8 mouse cellular contexts compared by ENCODE assay signal in the genomic region with DNA sequence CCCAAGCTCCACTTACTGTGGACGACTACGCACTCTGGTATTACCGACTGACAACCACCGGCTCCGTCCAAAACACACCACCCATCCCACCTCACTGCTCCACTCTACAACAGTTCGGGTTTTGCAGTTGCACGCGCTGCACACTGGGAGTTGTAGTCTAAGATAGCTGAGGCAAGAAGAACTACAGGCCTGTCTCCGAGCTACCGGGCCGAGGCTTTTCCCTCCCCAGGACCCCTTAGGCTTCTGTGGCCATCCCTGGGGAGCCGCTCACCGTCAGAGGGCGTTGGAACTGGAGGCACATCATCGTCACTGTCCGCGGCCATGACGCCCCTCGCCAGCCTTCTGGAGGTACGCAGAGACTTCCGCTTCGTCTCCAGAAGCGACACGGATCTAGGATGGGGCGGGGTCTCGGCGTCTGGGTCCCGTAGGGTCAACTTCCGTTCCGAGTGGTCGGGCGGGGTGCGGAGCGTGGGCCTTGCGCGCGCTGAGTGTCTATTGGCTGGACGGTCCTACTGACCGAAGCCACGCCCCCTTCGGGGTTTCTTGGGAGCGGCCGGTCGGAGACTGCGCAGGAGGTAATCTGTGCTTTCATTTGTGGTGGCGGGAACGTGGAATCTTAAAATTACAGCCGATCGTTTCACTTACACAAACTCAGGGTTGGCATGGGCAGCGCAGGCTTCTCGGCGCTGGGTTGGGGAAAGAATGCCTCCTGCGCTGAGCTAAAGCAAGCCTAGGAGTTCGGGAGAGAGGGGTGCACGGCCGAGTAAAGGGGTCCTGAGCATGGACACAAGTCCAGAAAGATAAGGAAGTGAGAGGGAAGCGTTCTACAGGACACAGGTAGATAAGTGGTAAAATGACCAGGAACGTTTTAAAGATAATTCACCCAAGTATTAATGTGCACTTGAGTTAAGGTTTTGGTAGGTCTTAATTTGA. TPM values are rescaled to one million over a fixed set of nuclear protein-coding genes. Genes with fewer than 3 reads are reported as not detected.
DNase-seq lines count a peak whose midpoint lies in the region; ATAC-seq lines count a peak whose summit lies in the region.

A gene (minus strand): TSS at position 444 of the 933 bp plus-strand sequence.
A gene (plus strand): TSS at position 527 of the 933 bp plus-strand sequence.

- H3K4me2 ChIP-seq in hindbrain, embryonic 13.5 days = peak within 1 kb of the TSS; percentile 69

- H3K9me3 ChIP-seq in hindbrain, embryonic 13.5 days = no peaks in the 10 kb centered on the region

- DNase-seq in NIH3T3 (ENCODE audit: low read depth) = peak; percentile 100
- DNase-seq in cerebellum, postnatal 10 days = peak; percentile 97 to 98
- DNase-seq in frontal cortex, postnatal 14 days (ENCODE audit: low spot score in 2 of 2) = peak; percentile 88 to 89
- DNase-seq in layer of hippocampus, postnatal 25 days (ENCODE audit: extremely low spot score in 1 of 2, low spot score in 1 of 2) = peak; percentile 72 to 78
- DNase-seq in lung, postnatal 25 days (ENCODE audit: low spot score) = peak; percentile 97
- DNase-seq in retina, embryonic 14.5 days (ENCODE audit: low spot score) = peak; percentile 100
- peak; percentile 92 for DNase-seq in thymus, postnatal 4 days

- peak within 1 kb of the TSS; percentile 77 for H3K9ac ChIP-seq in hindbrain, embryonic 13.5 days

- no peaks in the 10 kb centered on the region for H3K27me3 ChIP-seq in hindbrain, embryonic 13.5 days

- H3K4me1 ChIP-seq in hindbrain, embryonic 13.5 days (replicated peaks) = peaks cover 17% of the 10 kb centered on the region

- H3K27ac ChIP-seq in hindbrain, embryonic 13.5 days = peak within 1 kb of the TSS; percentile 95

- WGBS in hindbrain, embryonic 13.5 days = under 1% methylated on average over 58 of the region's 58 CpGs

- peaks cover 31% of the 10 kb centered on the region for H3K36me3 ChIP-seq in hindbrain, embryonic 13.5 days

- peak within 1 kb of the TSS; percentile 74 for H3K4me3 ChIP-seq in hindbrain, embryonic 13.5 days

- peak; percentile 98 for ATAC-seq in hindbrain, embryonic 13.5 days (ENCODE audit: low FRiP score)

RNA-seq across cellular contexts. Expression of the first gene that starts in this region (rescaled TPM):
- 29.2 and 29.9 TPM in 2 replicates for polyA plus RNA-seq in hindbrain, embryonic 13.5 days (2015; fragmentation: Nextera tagmentation; extraction: Ambion mirVana)
- total RNA-seq in layer of hippocampus, postnatal 25 days (2021) = 10 to 100 TPM; 12.0 to 13.1 TPM

RNA-seq across cellular contexts. Expression of the second gene that starts in this region (rescaled TPM):
- polyA plus RNA-seq in hindbrain, embryonic 13.5 days (2015; fragmentation: Nextera tagmentation; extraction: Ambion mirVana) = 8.9 and 9.0 TPM in 2 replicates
- total RNA-seq in layer of hippocampus, postnatal 25 days (2021) = 1 to 10 TPM; 3.1 to 5.4 TPM

Comparison
In these comparisons a context has a peak if more than half of its experiments do, and no peak if none do; other contexts are left out.
1. Peak in every context shown above with its lines: DNase-seq, ATAC-seq, H3K4me3 ChIP-seq and H3K27ac ChIP-seq.